Mouse (Mus musculus): Measurements from ENCODE around the gene Oaz1. TPM values are rescaled to one million over a fixed set of nuclear protein-coding genes. Genes with fewer than 3 reads are reported as not detected.
"Not testable (repeated sequence)": the region's sequence is repeated elsewhere in the genome, so short reads cannot be mapped to it uniquely, and the experiment has no call there.

Oaz1 gene
- total RNA-seq, 2 experiments from 2014 or later: 1,002 to 1,049 TPM

GRCm38 (mm10) chr10:80823847-80824643 lies 2.4 kb upstream of the Oaz1 start:
- DNase-seq: no peak

GRCm38 (mm10) chr10:80824827-80825226 lies 1.6 kb upstream of the Oaz1 start:
- no peak for DNase-seq

GRCm38 (mm10) chr10:80827063-80827869 lies 810 bp downstream of the Oaz1 start:
- no peak for DNase-seq

- no peak for DNase-seq
Measured at GRCm38 (mm10) chr10:80827870-80828420, 1.5 kb downstream of the Oaz1 start.

- not testable (repeated sequence) for DNase-seq
Measured at GRCm38 (mm10) chr10:80828587-80828986, 2.1 kb downstream of the Oaz1 start.

GRCm38 (mm10) chr10:80829359-80830278 lies 3.2 kb downstream of the Oaz1 start:
- no peak for DNase-seq

GRCm38 (mm10) chr10:80831136-80831535 lies 4.7 kb downstream of the Oaz1 start:
- DNase-seq: peak; percentile 62

- DNase-seq: no peak
Measured at GRCm38 (mm10) chr10:80832818-80833217, 6.4 kb downstream of the Oaz1 start.

- no peak for DNase-seq
Measured at GRCm38 (mm10) chr10:80835617-80836016, 9.2 kb downstream of the Oaz1 start.

- no peak for DNase-seq
Measured at GRCm38 (mm10) chr10:80836949-80837379, 10.5 kb downstream of the Oaz1 start.

- DNase-seq: peak; percentile 46
Measured at GRCm38 (mm10) chr10:80837827-80838226, 11.4 kb downstream of the Oaz1 start.

GRCm38 (mm10) chr10:80838346-80838912 lies 12.0 kb downstream of the Oaz1 start:
- no peak for DNase-seq

- no peak for DNase-seq
Measured at GRCm38 (mm10) chr10:80839848-80840247, 13.4 kb downstream of the Oaz1 start.

- no peak for DNase-seq
Measured at GRCm38 (mm10) chr10:80841685-80842084, 15.2 kb downstream of the Oaz1 start.

- no peak for DNase-seq
Measured at GRCm38 (mm10) chr10:80842334-80842733, 15.9 kb downstream of the Oaz1 start.

GRCm38 (mm10) chr10:80843087-80843930 lies 16.9 kb downstream of the Oaz1 start:
- no peak for DNase-seq

- DNase-seq: no peak
Measured at GRCm38 (mm10) chr10:80843931-80844547, 17.6 kb downstream of the Oaz1 start, which contains the start of gene Lingo3. Gene Lingo3, minus strand, starts transcription at chr10:80844039.

- DNase-seq: peak; percentile 37
Measured at GRCm38 (mm10) chr10:80845055-80845693, 18.7 kb downstream of the Oaz1 start.

GRCm38 (mm10) chr10:80845732-80846131 lies 19.3 kb downstream of the Oaz1 start:
- DNase-seq: no peak

GRCm38 (mm10) chr10:80848571-80848970 lies 22.1 kb downstream of the Oaz1 start:
- DNase-seq: peak; percentile 56
